Mouse (Mus musculus) Patski (cell line): Measurements from ENCODE around the gene Camk2g. TPM values are rescaled to one million over a fixed set of nuclear protein-coding genes. Genes with fewer than 3 reads are reported as not detected.

Experiments
- ATAC-seq: fragments of 100-300 bp; one replicate; pipeline ENCODE4 v1.8.0; 2021
- CTCF ChIA-PET: fragments of 350-600 bp; sonication (Branson Sonifier 250); formaldehyde crosslinking; loops from one replicate; lab custom pipeline; 2022; ENCODE audit warnings: inconsistent platforms; lab: Charles Lee
- POLR2A ChIA-PET: fragments of 350-600 bp; sonication (Branson Sonifier 250); formaldehyde crosslinking; loops from one replicate; lab custom pipeline; 2022; ENCODE audit warnings: antibody characterized with exemption, inconsistent platforms; lab: Charles Lee
- DNase-seq: peaks from one replicate; pipeline ENCODE4 v3.0.0-alpha.2; 2011; ENCODE audit warnings: low read depth, low spot score
- H3K27me3 ChIP-seq: fragments of 371-371 bp; one replicate; pipeline ENCODE4 v1.5.1; 2021
- CTCF ChIP-seq: fragments of 100-300 bp; IDR thresholded peaks from one replicate; pipeline ENCODE4 v1.5.1; 2021
- in situ Hi-C: fragments of 300-500 bp; cut with MboI; formaldehyde crosslinking; loops from 3 replicates; pipeline ENCODE4 v1.11.1; 2018; ENCODE audit warnings: low pct_unique_long_range_greater_than_20kb, mixed read lengths
- polyA plus RNA-seq: library from polyadenylated mRNA; unstranded; gene quantifications from one replicate; pipeline ENCODE4 v1.2.3, GENCODE M21; 2021

Gene Camk2g
- polyA plus RNA-seq, 1 experiment from 2014 or later: 51.7 TPM

- ChIA-PET POLR2A (interaction anchor here (1.4 kb wide), 1 partner anchor 20 kb away, joined by 5 read pairs; the partner anchor contains the start of gene Camk2g), CTCF (interaction anchor here (1.0 to 1.6 kb wide), 2 partner anchors 26 to 30 kb away, joined by 4 read pairs; no protein-coding TSS in a partner anchor)
- H3K27me3 ChIP-seq: no peaks in the 10 kb centered on the region
- DNase-seq (no peak), ATAC-seq (no peak)
- in situ Hi-C loops: no loop called here
- no peak for TF ChIP-seq CTCF
Measured at GRCm38 (mm10) chr14:20773410-20773809, 20.5 kb downstream of the Camk2g start.

GRCm38 (mm10) chr14:20772808-20773207 lies 21.1 kb downstream of the Camk2g start:
- ATAC-seq (no peak), DNase-seq (no peak)
- H3K27me3 ChIP-seq: no peaks in the 10 kb centered on the region
- TF ChIP-seq CTCF: no peak
- ChIA-PET POLR2A (interaction anchor here (1.4 kb wide), 1 partner anchor 21 kb away, joined by 5 read pairs; the partner anchor contains the start of gene Camk2g), CTCF (interaction anchor here (1.6 kb wide), 1 partner anchor 26 kb away, joined by 4 read pairs; no protein-coding TSS in a partner anchor)
- in situ Hi-C loops: no loop called here

- no peak for DNase-seq
- H3K27me3 ChIP-seq: no peaks in the 10 kb centered on the region
- POLR2A ChIA-PET: no interaction called here
- no peak for TF ChIP-seq CTCF
- in situ Hi-C loops: no loop called here
- no peak for ATAC-seq
- CTCF ChIA-PET: no interaction called here
Measured at GRCm38 (mm10) chr14:20771941-20772340, 21.9 kb downstream of the Camk2g start.

- ATAC-seq (no peak), DNase-seq (no peak)
- no peak for TF ChIP-seq CTCF
- in situ Hi-C loops: loop anchor here (5.0 kb wide), 1 partner anchor 34 kb away; no protein-coding TSS in a partner anchor
- CTCF ChIA-PET: interaction anchor here (1.3 to 2.2 kb wide), 3 partner anchors 12 to 34 kb away, joined by 3 to 7 read pairs (median 4); no protein-coding TSS in a partner anchor
- POLR2A ChIA-PET: no interaction called here
- H3K27me3 ChIP-seq: no peaks in the 10 kb centered on the region
Measured at GRCm38 (mm10) chr14:20768581-20768980, 25.3 kb downstream of the Camk2g start.

GRCm38 (mm10) chr14:20767936-20768335 lies 26.0 kb downstream of the Camk2g start:
- POLR2A ChIA-PET: interaction anchor here (0.7 kb wide), 1 partner anchor 69 kb away, joined by 4 read pairs; the partner anchor contains the start of gene Plau
- no peak for ATAC-seq
- in situ Hi-C loops: loop anchor here (5.0 kb wide), 1 partner anchor 34 kb away; no protein-coding TSS in a partner anchor
- no peak for TF ChIP-seq CTCF
- H3K27me3 ChIP-seq: no peaks in the 10 kb centered on the region
- no peak for DNase-seq
- CTCF ChIA-PET: interaction anchor here (1.3 to 2.2 kb wide), 3 partner anchors 13 to 35 kb away, joined by 3 to 7 read pairs (median 4); no protein-coding TSS in a partner anchor

GRCm38 (mm10) chr14:20765642-20766258 lies 28.1 kb downstream of the Camk2g start:
- H3K27me3 ChIP-seq: no peaks in the 10 kb centered on the region
- DNase-seq (peak; percentile 71), ATAC-seq (peak; percentile 84)
- in situ Hi-C loops: loop anchor here (5.0 kb wide), 1 partner anchor 37 kb away; no protein-coding TSS in a partner anchor
- CTCF ChIA-PET: interaction anchor here (0.7 to 2.4 kb wide), 12 partner anchors 11 to 121 kb away, joined by 3 to 13 read pairs (median 6); no protein-coding TSS in a partner anchor
- POLR2A ChIA-PET: interaction anchor here (0.6 to 1.0 kb wide), 2 partner anchors 8 to 33 kb away, joined by 3 to 4 read pairs; no protein-coding TSS in a partner anchor
- TF ChIP-seq CTCF: no peak

- CTCF ChIA-PET: interaction anchor here (1.2 to 2.4 kb wide), 6 partner anchors 11 to 122 kb away, joined by 3 to 13 read pairs (median 6); no protein-coding TSS in a partner anchor
- in situ Hi-C loops: loop anchor here (5.0 kb wide), 1 partner anchor 37 kb away; no protein-coding TSS in a partner anchor
- no peak for ATAC-seq
- no peak for DNase-seq
- no peak for TF ChIP-seq CTCF
- H3K27me3 ChIP-seq: no peaks in the 10 kb centered on the region
- POLR2A ChIA-PET: interaction anchor here (0.9 to 1.3 kb wide), 3 partner anchors 9 to 31 kb away, joined by 3 to 5 read pairs (median 3); no protein-coding TSS in a partner anchor
Measured at GRCm38 (mm10) chr14:20764942-20765341, 28.9 kb downstream of the Camk2g start.

- no peak for DNase-seq
- no peaks in the 10 kb centered on the region for H3K27me3 ChIP-seq
- no peak for ATAC-seq
- no peak for TF ChIP-seq CTCF
- ChIA-PET POLR2A (no interaction called here), CTCF (interaction anchor here (1.1 to 2.4 kb wide), 5 partner anchors 12 to 60 kb away, joined by 3 to 8 read pairs (median 3); no protein-coding TSS in a partner anchor)
- in situ Hi-C loops: no loop called here
Measured at GRCm38 (mm10) chr14:20758768-20759435, 35.0 kb downstream of the Camk2g start.

- no peak for TF ChIP-seq CTCF
- DNase-seq (no peak), ATAC-seq (no peak)
- POLR2A ChIA-PET: interaction anchor here (0.6 kb wide), 1 partner anchor 9 kb away, joined by 3 read pairs; no protein-coding TSS in a partner anchor
- H3K27me3 ChIP-seq: no peaks in the 10 kb centered on the region
- CTCF ChIA-PET: interaction anchor here (1.3 to 2.4 kb wide), 2 partner anchors 10 to 20 kb away, joined by 3 to 8 read pairs; no protein-coding TSS in a partner anchor
- in situ Hi-C loops: no loop called here
Measured at GRCm38 (mm10) chr14:20757370-20757907, 36.4 kb downstream of the Camk2g start.

GRCm38 (mm10) chr14:20753792-20754191 lies 40.1 kb downstream of the Camk2g start:
- no peak for ATAC-seq

More at GRCm38 (mm10) chr14:20753792-20754191, 40.1 kb downstream of the Camk2g start:
- H3K27me3 ChIP-seq: no peaks in the 10 kb centered on the region
- no peak for TF ChIP-seq CTCF
- POLR2A ChIA-PET: no interaction called here
- no peak for DNase-seq
- CTCF ChIA-PET: interaction anchor here (2.1 kb wide), 1 partner anchor 11 kb away, joined by 13 read pairs; no protein-coding TSS in a partner anchor
- in situ Hi-C loops: no loop called here
